Mouse (Mus musculus): ENCODE data around the gene Cpn2. TPM values are rescaled to one million over a fixed set of nuclear protein-coding genes. Genes with fewer than 3 reads are reported as not detected.

Cpn2 gene
- total and polyA plus RNA-seq, 3 experiments: not detected

DNA sequence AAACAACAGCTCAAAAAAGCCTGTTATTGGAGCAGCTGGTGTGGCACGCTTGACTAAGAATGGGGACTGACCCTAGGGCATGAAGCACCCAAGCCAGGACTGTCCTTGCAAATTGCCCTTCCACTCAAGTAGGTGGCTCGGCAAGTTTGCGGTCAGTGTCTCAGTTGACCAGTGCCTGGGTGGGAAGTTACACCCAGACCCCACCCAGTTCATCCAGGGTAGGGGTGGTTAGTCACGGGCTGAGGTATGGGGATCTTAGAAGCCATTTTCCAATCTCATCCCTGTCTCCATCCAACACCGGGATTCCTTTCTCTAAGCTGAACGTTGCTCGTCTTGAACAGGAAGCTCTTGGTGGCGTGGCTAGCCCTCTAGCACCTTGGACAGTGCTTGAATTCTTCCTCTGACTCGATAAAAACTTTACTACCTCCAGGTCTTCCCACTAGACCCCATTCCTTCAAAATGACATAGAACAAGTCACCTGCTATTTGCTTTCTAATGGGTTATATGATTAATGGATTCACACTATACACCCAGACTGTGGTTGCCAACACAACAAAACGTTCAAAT is 32.5 kb upstream of the Cpn2 start:
- no peak overlapping the region for H3K4me3 ChIP-seq (replicated peaks in 1 of 3; ENCODE audit: low read depth in 2 of 3, low read length in 2 of 3, poor library complexity in 1 of 3)
- no peaks in the 10 kb centered on the region for H3K79me2 ChIP-seq (replicated peaks; ENCODE audit: control insufficient read depth, extremely low read depth, insufficient read depth, poor library complexity, severe bottlenecking)
- TF ChIP-seq SMC3 (IDR thresholded peaks at IDR 0.05; ENCODE audit: low read depth, low read length) (no peak), USF1 (IDR thresholded peaks at IDR 0.05; ENCODE audit: low read depth, low read length) (no peak)
- H3K36me3 ChIP-seq (replicated peaks in 1 of 2; ENCODE audit: control insufficient read depth in 1 of 2, insufficient read depth in 1 of 2, low read length in 1 of 2): no peaks in the 10 kb centered on the region
- H3K4me1 ChIP-seq (ENCODE audit: control insufficient read depth in 1 of 2, insufficient read depth in 2 of 2): peaks cover 4 to 15% of the 10 kb centered on the region in 2 experiments
- in situ Hi-C loops (cut with MboI; ENCODE audit: low pct_ligation_motif_present, low pct_unique_long_range_greater_than_20kb, low sequenced_read_pairs) (loop anchor here (5.0 kb wide), 1 partner anchor 32 kb away; the partner anchor contains the start of gene Cpn2), dilution Hi-C loops (cut with MboI; ENCODE audit: extremely low pct_ligation_motif_present, extremely low pct_unique_long_range_greater_than_20kb, low sequenced_read_pairs) (no loop called here)
- H3K4me2 ChIP-seq (ENCODE audit: insufficient read depth, low read depth, poor library complexity, severe bottlenecking): no peak overlapping the region
- H3K9ac ChIP-seq (ENCODE audit: insufficient read depth, low read depth): no peak overlapping the region
- no peaks in the 10 kb centered on the region for H3K9me3 ChIP-seq (replicated peaks; ENCODE audit: low read length)
- H3K27ac ChIP-seq (ENCODE audit: insufficient read depth, low read depth): no peak overlapping the region
- peaks cover 6% of the 10 kb centered on the region for H3K27me3 ChIP-seq (replicated peaks)
- DNase-seq (ENCODE audit: extremely low read depth): no peak

- no peaks in the 10 kb centered on the region for H3K4me1 ChIP-seq (ENCODE audit: control insufficient read depth in 1 of 2, insufficient read depth in 2 of 2)
- H3K9ac ChIP-seq (ENCODE audit: insufficient read depth, low read depth): no peak overlapping the region
- H3K9me3 ChIP-seq (replicated peaks; ENCODE audit: low read length): no peaks in the 10 kb centered on the region
- H3K79me2 ChIP-seq (replicated peaks; ENCODE audit: control insufficient read depth, extremely low read depth, insufficient read depth, poor library complexity, severe bottlenecking): no peaks in the 10 kb centered on the region
- H3K36me3 ChIP-seq (replicated peaks in 1 of 2; ENCODE audit: control insufficient read depth in 1 of 2, insufficient read depth in 1 of 2, low read length in 1 of 2): no peaks in the 10 kb centered on the region
- in situ Hi-C loops (cut with MboI; ENCODE audit: low pct_ligation_motif_present, low pct_unique_long_range_greater_than_20kb, low sequenced_read_pairs): no loop called here
- dilution Hi-C loops (cut with MboI; ENCODE audit: extremely low pct_ligation_motif_present, extremely low pct_unique_long_range_greater_than_20kb, low sequenced_read_pairs): no loop called here
- no peak overlapping the region for H3K4me2 ChIP-seq (ENCODE audit: insufficient read depth, low read depth, poor library complexity, severe bottlenecking)
- H3K4me3 ChIP-seq (replicated peaks in 1 of 3; ENCODE audit: low read depth in 2 of 3, low read length in 2 of 3, poor library complexity in 1 of 3): no peak overlapping the region
- H3K27ac ChIP-seq (ENCODE audit: insufficient read depth, low read depth): no peak overlapping the region
- H3K27me3 ChIP-seq (replicated peaks): peaks cover 6% of the 10 kb centered on the region
- no peak for DNase-seq (ENCODE audit: extremely low read depth)
- no peak for TF ChIP-seq ZMIZ1 (IDR thresholded peaks at IDR 0.05; ENCODE audit: low read depth, low read length)
- TF ChIP-seq HCFC1 (IDR thresholded peaks at IDR 0.05; ENCODE audit: low read depth, low read length): no peak
- TF ChIP-seq ETS1 (conservative IDR thresholded peaks at IDR 0.05; ENCODE audit: low read depth, low read length): no peak
- no peak for TF ChIP-seq MEF2A (IDR thresholded peaks at IDR 0.05; ENCODE audit: borderline replicate concordance, low read depth, low read length)
- TF ChIP-seq NELFE (IDR thresholded peaks at IDR 0.05; ENCODE audit: low read depth, low read length): no peak
- TF ChIP-seq ZKSCAN1 (IDR thresholded peaks at IDR 0.05; ENCODE audit: borderline replicate concordance, low read depth, low read length): no peak
- TF ChIP-seq SMC3 (IDR thresholded peaks at IDR 0.05; ENCODE audit: low read depth, low read length): no peak
Observed at GRCm38 (mm10) chr16:30297450-30297849, 30.2 kb upstream of the Cpn2 start.

- no peak overlapping the region for H3K9ac ChIP-seq (ENCODE audit: insufficient read depth, low read depth)
- H3K79me2 ChIP-seq (replicated peaks; ENCODE audit: control insufficient read depth, extremely low read depth, insufficient read depth, poor library complexity, severe bottlenecking): no peaks in the 10 kb centered on the region
- H3K27me3 ChIP-seq (replicated peaks): peaks cover 6% of the 10 kb centered on the region
- TF ChIP-seq ETS1 (conservative IDR thresholded peaks at IDR 0.05; ENCODE audit: low read depth, low read length) (no peak), ZKSCAN1 (IDR thresholded peaks at IDR 0.05; ENCODE audit: borderline replicate concordance, low read depth, low read length) (no peak), E2F4 (IDR thresholded peaks at IDR 0.05; ENCODE audit: insufficient replicate concordance, low read depth, low read length) (no peak), MEF2A (IDR thresholded peaks at IDR 0.05; ENCODE audit: borderline replicate concordance, low read depth, low read length) (no peak), MAFK (IDR thresholded peaks at IDR 0.05; ENCODE audit: insufficient replicate concordance, low read length) (no peak), ZC3H11A (IDR thresholded peaks at IDR 0.05; ENCODE audit: low read depth, low read length) (no peak), TBP (conservative IDR thresholded peaks at IDR 0.05; ENCODE audit: low read depth, low read length) (no peak), SIN3A (IDR thresholded peaks at IDR 0.05; ENCODE audit: low read length) (no peak), CHD2 (IDR thresholded peaks at IDR 0.05; ENCODE audit: low read length) (no peak), IRF4 (IDR thresholded peaks at IDR 0.05; ENCODE audit: low read depth, low read length) (no peak), BHLHE40 (IDR thresholded peaks at IDR 0.05; ENCODE audit: low read depth, low read length) (no peak), USF1 (IDR thresholded peaks at IDR 0.05; ENCODE audit: low read depth, low read length) (no peak)
- H3K36me3 ChIP-seq (replicated peaks in 1 of 2; ENCODE audit: control insufficient read depth in 1 of 2, insufficient read depth in 1 of 2, low read length in 1 of 2): no peaks in the 10 kb centered on the region
- no peak overlapping the region for H3K4me3 ChIP-seq (replicated peaks in 1 of 3; ENCODE audit: low read depth in 2 of 3, low read length in 2 of 3, poor library complexity in 1 of 3)
- no peak overlapping the region for H3K4me2 ChIP-seq (ENCODE audit: insufficient read depth, low read depth, poor library complexity, severe bottlenecking)
- DNase-seq (ENCODE audit: extremely low read depth): no peak
- dilution Hi-C loops (cut with MboI; ENCODE audit: extremely low pct_ligation_motif_present, extremely low pct_unique_long_range_greater_than_20kb, low sequenced_read_pairs): no loop called here
- in situ Hi-C loops (cut with MboI; ENCODE audit: low pct_ligation_motif_present, low pct_unique_long_range_greater_than_20kb, low sequenced_read_pairs): no loop called here
- no peaks in the 10 kb centered on the region for H3K9me3 ChIP-seq (replicated peaks; ENCODE audit: low read length)
- H3K27ac ChIP-seq (ENCODE audit: insufficient read depth, low read depth): no peak overlapping the region
- no peaks in the 10 kb centered on the region for H3K4me1 ChIP-seq (ENCODE audit: control insufficient read depth in 1 of 2, insufficient read depth in 2 of 2)
Observed at GRCm38 (mm10) chr16:30296601-30297275, 29.4 kb upstream of the Cpn2 start.
